Mouse (Mus musculus): ENCODE data around the gene Ppp1r35. TPM values are rescaled to one million over a fixed set of nuclear protein-coding genes. Genes with fewer than 3 reads are reported as not detected.

Gene Ppp1r35
- total and polyA plus RNA-seq, 2 experiments = 11.5 to 28.9 TPM

DNA sequence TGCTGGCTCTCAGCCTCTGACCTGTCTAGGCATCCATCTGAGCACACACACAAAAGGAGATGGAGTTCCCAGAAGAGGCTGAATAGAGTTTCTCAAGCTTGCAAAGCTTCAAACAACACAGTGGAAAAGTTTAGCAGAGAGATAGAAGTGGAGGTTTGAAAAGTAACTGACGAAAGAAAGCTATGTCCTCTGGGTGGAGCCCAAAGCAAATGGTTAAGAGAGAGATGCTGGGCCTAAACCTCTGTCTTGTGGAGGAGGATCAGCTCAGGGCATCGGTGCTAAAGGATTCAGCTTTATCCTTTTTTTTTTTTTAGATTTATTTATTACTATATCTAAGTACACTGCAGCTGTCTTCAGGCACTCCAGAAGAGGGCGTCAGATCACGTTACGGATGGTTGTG, 29.7 kb downstream of the Ppp1r35 start:
- no peak for TF ChIP-seq POLR2A (IDR thresholded peaks at IDR 0.05; ENCODE audit: extremely low read depth, insufficient read depth, low read length)
- 94% methylated on average over 5 of the region's 5 CpGs for WGBS

GRCm38 (mm10) chr5:137817466-137818222, 39.0 kb downstream of the Ppp1r35 start:
- no peaks in the 10 kb centered on the region for H3K27me3 ChIP-seq (ENCODE audit: control insufficient read depth, insufficient read depth, low read length)
- no peaks in the 10 kb centered on the region for H3K4me1 ChIP-seq (ENCODE audit: control insufficient read depth, insufficient read depth, low read length)
- no peaks in the 10 kb centered on the region for H3K79me2 ChIP-seq (ENCODE audit: control insufficient read depth, insufficient read depth, low read length)
- no peak overlapping the region for H3K9ac ChIP-seq (ENCODE audit: low read depth, low read length)
- no peak overlapping the region for H3K4me3 ChIP-seq (ENCODE audit: insufficient read depth, low read depth, low read length)
- WGBS = 68% methylated on average over 4 of the region's 4 CpGs
- TF ChIP-seq CTCF (IDR thresholded peaks at IDR 0.05; ENCODE audit: low read depth, low read length) = no peak
- no peak for TF ChIP-seq POLR2A (IDR thresholded peaks at IDR 0.05; ENCODE audit: extremely low read depth, insufficient read depth, low read length)
- no peaks in the 10 kb centered on the region for H3K36me3 ChIP-seq (ENCODE audit: control insufficient read depth, insufficient read depth, low read length)
- no peak overlapping the region for H3K27ac ChIP-seq (replicated peaks; ENCODE audit: insufficient read depth, low read depth, low read length)
- DNase-seq (ENCODE audit: extremely low read depth, low read depth, low spot score) = peak; percentile 9

More for the DNA sequence above, 29.7 kb downstream of the Ppp1r35 start:
- no peaks in the 10 kb centered on the region for H3K36me3 ChIP-seq (ENCODE audit: control insufficient read depth, insufficient read depth, low read length)
- no peak overlapping the region for H3K4me3 ChIP-seq (ENCODE audit: insufficient read depth, low read depth, low read length)
- H3K4me1 ChIP-seq (ENCODE audit: control insufficient read depth, insufficient read depth, low read length) = no peaks in the 10 kb centered on the region
- no peak overlapping the region for H3K27ac ChIP-seq (replicated peaks; ENCODE audit: insufficient read depth, low read depth, low read length)
- no peaks in the 10 kb centered on the region for H3K27me3 ChIP-seq (ENCODE audit: control insufficient read depth, insufficient read depth, low read length)
- DNase-seq (ENCODE audit: extremely low read depth, low read depth, low spot score) = no peak
- H3K79me2 ChIP-seq (ENCODE audit: control insufficient read depth, insufficient read depth, low read length) = no peaks in the 10 kb centered on the region
- H3K9ac ChIP-seq (ENCODE audit: low read depth, low read length) = no peak overlapping the region

- TF ChIP-seq POLR2A (IDR thresholded peaks at IDR 0.05; ENCODE audit: extremely low read depth, insufficient read depth, low read length) (no peak), CTCF (IDR thresholded peaks at IDR 0.05; ENCODE audit: low read depth, low read length) (no peak)
- Histone ChIP-seq H3K27me3 (ENCODE audit: control insufficient read depth, insufficient read depth, low read length) (no peaks in the 10 kb centered on the region), H3K79me2 (ENCODE audit: control insufficient read depth, insufficient read depth, low read length) (no peaks in the 10 kb centered on the region), H3K4me1 (ENCODE audit: control insufficient read depth, insufficient read depth, low read length) (no peaks in the 10 kb centered on the region), H3K27ac (replicated peaks; ENCODE audit: insufficient read depth, low read depth, low read length) (no peak overlapping the region), H3K4me3 (ENCODE audit: insufficient read depth, low read depth, low read length) (no peak overlapping the region), H3K36me3 (ENCODE audit: control insufficient read depth, insufficient read depth, low read length) (no peaks in the 10 kb centered on the region), H3K9ac (ENCODE audit: low read depth, low read length) (no peak overlapping the region)
- 84% methylated on average over 4 of the region's 4 CpGs for WGBS
- no peak for DNase-seq (ENCODE audit: extremely low read depth, low read depth, low spot score)
Measured at GRCm38 (mm10) chr5:137822126-137822525, 43.5 kb downstream of the Ppp1r35 start.

DNA sequence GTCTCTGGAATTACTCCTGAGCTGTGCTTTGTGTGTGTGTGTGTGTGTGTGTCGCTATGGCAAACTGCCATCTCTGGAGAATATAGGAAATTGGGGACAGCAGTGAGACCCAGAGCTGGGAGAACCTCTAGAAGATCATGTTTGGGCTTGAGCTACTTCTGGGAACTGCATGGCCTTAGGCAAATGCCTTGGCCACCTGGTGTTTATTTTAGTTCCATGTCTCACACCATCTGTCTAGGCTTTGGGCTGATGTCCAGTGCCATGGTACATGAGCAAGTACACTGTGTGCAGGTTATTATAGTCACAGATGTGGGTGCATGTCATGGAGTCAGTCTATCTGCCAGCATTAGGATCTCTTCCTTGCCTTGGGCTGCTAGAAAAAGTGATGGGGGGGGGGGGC, 44.0 kb downstream of the Ppp1r35 start:
- 82% methylated on average over 1 of the region's 1 CpGs for WGBS

DNA sequence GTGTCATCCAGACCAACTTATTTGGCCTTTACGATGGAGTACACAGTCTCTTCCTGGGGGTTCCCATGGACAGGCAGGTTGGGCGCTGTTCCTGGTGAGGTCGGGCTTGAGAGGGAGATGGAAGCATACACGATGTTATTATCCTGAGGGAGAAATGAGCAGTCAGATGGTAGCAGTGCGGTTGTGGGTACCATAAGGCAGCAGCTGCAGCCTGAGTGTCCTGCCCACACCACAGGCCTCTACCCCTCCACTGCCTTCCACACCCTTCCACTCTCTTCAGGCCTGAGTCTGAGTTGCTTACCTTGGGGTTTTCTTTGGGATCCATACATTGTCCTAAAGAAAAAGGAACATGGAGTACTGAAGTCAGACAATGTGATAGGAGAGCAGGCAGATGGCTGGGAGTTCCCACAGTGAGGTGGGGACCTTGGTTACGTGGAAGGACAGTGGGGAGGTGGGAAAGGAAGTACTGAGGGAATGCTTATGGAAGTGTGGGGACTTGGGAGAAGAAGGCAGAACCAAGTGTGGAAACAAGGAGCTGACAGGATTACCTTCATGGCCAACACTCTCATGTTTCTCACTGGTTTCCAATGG, 44.9 kb downstream of the Ppp1r35 start:
- Histone ChIP-seq H3K27ac (replicated peaks; ENCODE audit: insufficient read depth, low read depth, low read length) (no peak overlapping the region), H3K4me3 (ENCODE audit: insufficient read depth, low read depth, low read length) (no peak overlapping the region), H3K79me2 (ENCODE audit: control insufficient read depth, insufficient read depth, low read length) (no peaks in the 10 kb centered on the region), H3K27me3 (ENCODE audit: control insufficient read depth, insufficient read depth, low read length) (no peaks in the 10 kb centered on the region), H3K9ac (ENCODE audit: low read depth, low read length) (no peak overlapping the region), H3K4me1 (ENCODE audit: control insufficient read depth, insufficient read depth, low read length) (no peaks in the 10 kb centered on the region), H3K36me3 (ENCODE audit: control insufficient read depth, insufficient read depth, low read length) (no peaks in the 10 kb centered on the region)
- DNase-seq (ENCODE audit: extremely low read depth, low read depth, low spot score) = no peak
- WGBS = 88% methylated on average over 6 of the region's 6 CpGs
- no peak for TF ChIP-seq POLR2A (IDR thresholded peaks at IDR 0.05; ENCODE audit: extremely low read depth, insufficient read depth, low read length)
- TF ChIP-seq CTCF (IDR thresholded peaks at IDR 0.05; ENCODE audit: low read depth, low read length) = no peak

More for the DNA sequence above, 44.0 kb downstream of the Ppp1r35 start:
- Histone ChIP-seq H3K4me3 (ENCODE audit: insufficient read depth, low read depth, low read length) (no peak overlapping the region), H3K4me1 (ENCODE audit: control insufficient read depth, insufficient read depth, low read length) (no peaks in the 10 kb centered on the region), H3K36me3 (ENCODE audit: control insufficient read depth, insufficient read depth, low read length) (no peaks in the 10 kb centered on the region), H3K27me3 (ENCODE audit: control insufficient read depth, insufficient read depth, low read length) (no peaks in the 10 kb centered on the region), H3K9ac (ENCODE audit: low read depth, low read length) (no peak overlapping the region), H3K79me2 (ENCODE audit: control insufficient read depth, insufficient read depth, low read length) (no peaks in the 10 kb centered on the region), H3K27ac (replicated peaks; ENCODE audit: insufficient read depth, low read depth, low read length) (no peak overlapping the region)
- no peak for DNase-seq (ENCODE audit: extremely low read depth, low read depth, low spot score)
- TF ChIP-seq POLR2A (IDR thresholded peaks at IDR 0.05; ENCODE audit: extremely low read depth, insufficient read depth, low read length) = no peak
- TF ChIP-seq CTCF (IDR thresholded peaks at IDR 0.05; ENCODE audit: low read depth, low read length) = no peak

GRCm38 (mm10) chr5:137825030-137825429, 46.4 kb downstream of the Ppp1r35 start:
- no peak overlapping the region for H3K9ac ChIP-seq (ENCODE audit: low read depth, low read length)
- H3K36me3 ChIP-seq (ENCODE audit: control insufficient read depth, insufficient read depth, low read length) = no peaks in the 10 kb centered on the region
- no peak overlapping the region for H3K4me3 ChIP-seq (ENCODE audit: insufficient read depth, low read depth, low read length)
- no peaks in the 10 kb centered on the region for H3K79me2 ChIP-seq (ENCODE audit: control insufficient read depth, insufficient read depth, low read length)
- H3K4me1 ChIP-seq (ENCODE audit: control insufficient read depth, insufficient read depth, low read length) = no peaks in the 10 kb centered on the region
- peak; percentile 16 for DNase-seq (ENCODE audit: extremely low read depth, low read depth, low spot score)
- TF ChIP-seq POLR2A (IDR thresholded peaks at IDR 0.05; ENCODE audit: extremely low read depth, insufficient read depth, low read length) (no peak), CTCF (IDR thresholded peaks at IDR 0.05; ENCODE audit: low read depth, low read length) (no peak)
- no peak overlapping the region for H3K27ac ChIP-seq (replicated peaks; ENCODE audit: insufficient read depth, low read depth, low read length)
- no peaks in the 10 kb centered on the region for H3K27me3 ChIP-seq (ENCODE audit: control insufficient read depth, insufficient read depth, low read length)
- WGBS = 86% methylated on average over 3 of the region's 3 CpGs
